Mouse (Mus musculus): ENCODE results near the gene Zfp46.
A peak's percentile ranks its signal among the peaks of the same experiment; 100 is the strongest.

Gene Zfp46

GRCm38 (mm10) chr4:136320016-136320415 is 35.5 kb downstream of the Zfp46 start:
- no peak for DNase-seq

GRCm38 (mm10) chr4:136324226-136324625 is 39.7 kb downstream of the Zfp46 start:
- DNase-seq, result peak; percentile 23

GRCm38 (mm10) chr4:136327238-136327637 is 42.8 kb downstream of the Zfp46 start:
- DNase-seq, result no peak

GRCm38 (mm10) chr4:136328115-136328514 is 43.6 kb downstream of the Zfp46 start:
- no peak for DNase-seq

GRCm38 (mm10) chr4:136331709-136332108 is 47.2 kb downstream of the Zfp46 start:
- DNase-seq, result no peak

GRCm38 (mm10) chr4:136333191-136333590 is 48.7 kb downstream of the Zfp46 start:
- no peak for DNase-seq

- DNase-seq, result no peak
Measured at GRCm38 (mm10) chr4:136335065-136335464, 50.6 kb downstream of the Zfp46 start.

GRCm38 (mm10) chr4:136337129-136337528 is 52.6 kb downstream of the Zfp46 start:
- no peak for DNase-seq
